Mouse (Mus musculus): ENCODE measurements around the gene Tspan5. TPM values are rescaled to one million over a fixed set of nuclear protein-coding genes. Genes with fewer than 3 reads are reported as not detected.

Tspan5 gene
- total and polyA plus RNA-seq, 3 experiments = 28.1 to 35.1 TPM; not detected in 1

- TF ChIP-seq SIN3A (IDR thresholded peaks at IDR 0.05; ENCODE audit: low read length) = peak; percentile 45; the same call in 1 of the 2 replicates
- TF ChIP-seq NRF1 (IDR thresholded peaks at IDR 0.05; ENCODE audit: insufficient read depth, low read depth, low read length, poor library complexity, severe bottlenecking) = no peak
- no peak for TF ChIP-seq UBTF (IDR thresholded peaks at IDR 0.05; ENCODE audit: borderline replicate concordance, insufficient read depth, low read depth, low read length)
- no peak for TF ChIP-seq ZKSCAN1 (IDR thresholded peaks at IDR 0.05; ENCODE audit: low read depth, low read length)
- TF ChIP-seq CHD1 (IDR thresholded peaks at IDR 0.05; ENCODE audit: low read depth, low read length) = no peak
- peak; percentile 97 for TF ChIP-seq SMC3 (IDR thresholded peaks at IDR 0.05; ENCODE audit: low read depth, low read length)
- no peak for TF ChIP-seq TAL1 (IDR thresholded peaks at IDR 0.05; ENCODE audit: low read length)
- no peak for TF ChIP-seq ELF1 (IDR thresholded peaks at IDR 0.05; ENCODE audit: low read depth, low read length)
- TF ChIP-seq GATA1 (IDR thresholded peaks at IDR 0.05; ENCODE audit: low read depth, low read length) = 0 out of 2 replicates have a peak, but pooled peaks have one; percentile 6
- no peak for TF ChIP-seq HCFC1 (IDR thresholded peaks at IDR 0.05; ENCODE audit: low read depth, low read length)
- no peak for TF ChIP-seq TCF12 (IDR thresholded peaks at IDR 0.05; ENCODE audit: low read depth, low read length)
- TF ChIP-seq RAD21 (IDR thresholded peaks at IDR 0.05; ENCODE audit: low read depth, low read length) = peak; percentile 89
- TF ChIP-seq MAZ (IDR thresholded peaks at IDR 0.05; ENCODE audit: low read depth, low read length) = no peak
- TF ChIP-seq MAFK (IDR thresholded peaks at IDR 0.05; ENCODE audit: borderline replicate concordance, low read depth, low read length) = no peak
- TF ChIP-seq MXI1 (IDR thresholded peaks at IDR 0.05; ENCODE audit: low read depth, low read length) = no peak; the same call in 1 of the 2 replicates
- peak; percentile 44; the same call in 1 of the 2 replicates for TF ChIP-seq MAX (IDR thresholded peaks at IDR 0.05; ENCODE audit: low read length)
- TF ChIP-seq POLR2A (IDR thresholded peaks at IDR 0.05; ENCODE audit: control insufficient read depth in 1 of 2, insufficient read depth in 1 of 2, low read depth in 1 of 2, low read length in 2 of 2, poor library complexity in 1 of 2) = no peak
- no peak for TF ChIP-seq BHLHE40 (IDR thresholded peaks at IDR 0.05; ENCODE audit: borderline replicate concordance, low read depth, low read length)
- TF ChIP-seq ZC3H11A (IDR thresholded peaks at IDR 0.05; ENCODE audit: low read depth, low read length) = peak; percentile 86
- no peak for TF ChIP-seq TBP (IDR thresholded peaks at IDR 0.05; ENCODE audit: low read depth, low read length)
- no peak for TF ChIP-seq POLR2AphosphoS5 (IDR thresholded peaks at IDR 0.05; ENCODE audit: borderline replicate concordance, low read depth, low read length)
- TF ChIP-seq MYB (IDR thresholded peaks at IDR 0.05; ENCODE audit: low read depth, low read length) = no peak
- no peak for TF ChIP-seq GABPA (IDR thresholded peaks at IDR 0.05; ENCODE audit: low read depth, low read length)
- TF ChIP-seq MYC (IDR thresholded peaks at IDR 0.05; ENCODE audit: low read depth, low read length) = no peak
- TF ChIP-seq NELFE (IDR thresholded peaks at IDR 0.05; ENCODE audit: low read depth, low read length) = no peak
- TF ChIP-seq ZMIZ1 (IDR thresholded peaks at IDR 0.05; ENCODE audit: low read depth, low read length) = no peak
- no peak for TF ChIP-seq ZNF384 (IDR thresholded peaks at IDR 0.05; ENCODE audit: low read depth, low read length)
- TF ChIP-seq KAT2A (conservative IDR thresholded peaks at IDR 0.05; ENCODE audit: low read depth, low read length) = no peak
- no peak for TF ChIP-seq CHD2 (IDR thresholded peaks at IDR 0.05; ENCODE audit: low read length)
- TF ChIP-seq CTCF (IDR thresholded peaks at IDR 0.05 in 2 of 3, conservative IDR thresholded peaks at IDR 0.05 in 1 of 3; ENCODE audit: control insufficient read depth in 1 of 3, insufficient read depth in 1 of 3, low read depth in 2 of 3, low read length in 3 of 3, poor library complexity in 1 of 3, severe bottlenecking in 1 of 3) = peak; percentile 85 to 87 (median 87)
- TF ChIP-seq EP300 (IDR thresholded peaks at IDR 0.05; ENCODE audit: low read depth in 1 of 2, low read length in 2 of 2) = no peak
- TF ChIP-seq JUND (IDR thresholded peaks at IDR 0.05; ENCODE audit: low read depth, low read length) = no peak
- TF ChIP-seq E2F4 (IDR thresholded peaks at IDR 0.05; ENCODE audit: borderline replicate concordance, low read depth, low read length) = no peak
- Histone ChIP-seq H3K9ac (ENCODE audit: control insufficient read depth, low read depth, low read length, poor library complexity, severe bottlenecking) (peak overlapping the region; percentile 23; the same call in 1 of the 2 replicates), H3K79me2 (ENCODE audit: control insufficient read depth, insufficient read depth, low read length, poor library complexity) (no peaks in the 10 kb centered on the region), H3K27ac (ENCODE audit: control insufficient read depth, low read depth, low read length) (no peak overlapping the region), H3K4me3 (ENCODE audit: control insufficient read depth in 1 of 2, insufficient read depth in 1 of 2, low read depth in 2 of 2, low read length in 2 of 2) (peak overlapping the region; percentile 39; a peak in 3 of 4 replicates), H3K27me3 (ENCODE audit: control insufficient read depth in 1 of 2, insufficient read depth in 2 of 2, low read length in 2 of 2) (no peaks in the 10 kb centered on the region), H3K9me3 (replicated peaks; ENCODE audit: insufficient read depth, low read length) (no peaks in the 10 kb centered on the region), H3K4me1 (ENCODE audit: control insufficient read depth in 1 of 2, insufficient read depth in 2 of 2, low read length in 2 of 2) (no peaks in the 10 kb centered on the region), H3K36me3 (ENCODE audit: control insufficient read depth in 1 of 2, insufficient read depth in 2 of 2, low read length in 2 of 2) (no peaks in the 10 kb centered on the region)
- peak; percentile 73 for DNase-seq (ENCODE audit: low read depth, low spot score)
Measured at GRCm38 (mm10) chr3:138906112-138906880, 164.3 kb downstream of the Tspan5 start.

All from MEL (cell line).